Mouse (Mus musculus) erythroblast, embryonic 14.5 days (primary cell): ENCODE measurements around the gene Tmem130.

ENCODE experiments used
- GATA1 ChIP-seq: IDR thresholded peaks from 2 replicates; pipeline ENCODE4 v1.6.1; 2012; ENCODE audit warnings: low read length, inconsistent platforms, mixed read lengths
- TAL1 ChIP-seq: IDR thresholded peaks from 3 replicates; pipeline ENCODE4 v1.6.1; 2012; ENCODE audit warnings: low read length, inconsistent platforms, mixed read lengths

DNA sequence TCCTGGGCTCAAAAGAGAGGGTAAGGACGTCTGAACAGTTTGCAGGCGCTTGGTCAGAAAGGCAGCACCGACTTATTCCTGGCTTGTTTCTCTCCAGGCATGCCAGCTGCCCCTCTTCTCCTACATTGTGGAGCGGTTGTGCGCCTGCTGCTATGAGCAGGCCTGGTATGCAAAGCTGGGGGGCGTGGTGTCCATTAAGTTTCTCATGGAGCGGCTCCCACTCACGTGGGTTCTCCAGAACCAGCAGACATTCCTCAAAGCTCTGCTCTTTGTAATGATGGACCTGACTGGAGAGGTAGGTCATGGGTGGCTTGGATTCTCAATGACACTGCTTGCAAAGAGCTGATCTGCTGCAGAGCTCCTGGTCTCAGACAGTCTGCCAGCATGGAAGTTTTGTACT lies 41.4 kb upstream of the Tmem130 start:
- TF ChIP-seq TAL1, result no peak
- no peak for TF ChIP-seq GATA1
